ENCODE assay signal across 34 mouse cellular contexts in genomic region chr6:137162481-137162880, GRCm38 (mm10). TPM values are rescaled to one million over a fixed set of nuclear protein-coding genes. Genes with fewer than 3 reads are reported as not detected.
"Had no signal": no experiment of that assay in that cellular context is flagged by ENCODE, and none has a peak within 500 bp of the region (broad histone marks: within the 10 kb centered on the region; RNA-seq: fewer than 3 reads in every experiment).

No protein-coding gene starts in this region.

- ATAC-seq: hindbrain, embryonic 16.5 days; hindbrain, postnatal 0 days; inflammation-experienced regulatory T-cells, adult 6 months had no signal

- DNase-seq: heart, postnatal 10 days; heart, postnatal 14 days; heart, postnatal 4 days; kidney, adult 11 months; kidney, adult 18-20 months; kidney, adult 2 months; kidney, adult 8-10 months; kidney, adult 9 months; kidney, postnatal 10 days; kidney, postnatal 14 days; kidney, postnatal 25 days; kidney, postnatal 36 days; kidney, postnatal 4 days; layer of hippocampus, adult 9-11 months; layer of hippocampus, postnatal 36 days had no signal

- H3K27me3 ChIP-seq: heart, embryonic 12.5 days; heart, embryonic 13.5 days; heart, embryonic 15.5 days; hindbrain, embryonic 15.5 days; intestine, embryonic 15.5 days; kidney, embryonic 15.5 days had no signal

- H3K36me3 ChIP-seq: heart, embryonic 10.5 days; heart, embryonic 12.5 days; heart, embryonic 13.5 days; heart, embryonic 15.5 days; hindbrain, embryonic 10.5 days; hindbrain, embryonic 12.5 days; hindbrain, embryonic 13.5 days; hindbrain, embryonic 15.5 days; kidney, embryonic 15.5 days had no signal

- H3K9ac ChIP-seq: heart, embryonic 12.5 days; heart, embryonic 13.5 days; heart, embryonic 15.5 days; hindbrain, embryonic 12.5 days; hindbrain, embryonic 13.5 days; hindbrain, embryonic 14.5 days; hindbrain, embryonic 15.5 days; intestine, embryonic 15.5 days; kidney, embryonic 15.5 days had no signal

- H3K4me3 ChIP-seq: heart, embryonic 10.5 days; heart, embryonic 12.5 days; heart, embryonic 13.5 days; heart, embryonic 15.5 days; hindbrain, embryonic 10.5 days; hindbrain, embryonic 12.5 days; hindbrain, embryonic 13.5 days; hindbrain, embryonic 15.5 days; intestine, embryonic 15.5 days; kidney, embryonic 15.5 days; layer of hippocampus, adult 2 months; left cerebral cortex, adult 2 months had no signal

- H3K4me2 ChIP-seq: heart, embryonic 11.5 days; heart, embryonic 12.5 days; heart, embryonic 13.5 days; heart, embryonic 15.5 days; hindbrain, embryonic 12.5 days; hindbrain, embryonic 13.5 days; hindbrain, embryonic 14.5 days; hindbrain, embryonic 15.5 days; intestine, embryonic 15.5 days; kidney, embryonic 15.5 days had no signal

- H3K4me1 ChIP-seq: heart, embryonic 12.5 days; heart, embryonic 13.5 days; heart, embryonic 15.5 days; hindbrain, embryonic 12.5 days; hindbrain, embryonic 13.5 days; hindbrain, embryonic 15.5 days had no signal

- H3K27ac ChIP-seq: heart, embryonic 10.5 days; heart, embryonic 13.5 days; heart, embryonic 15.5 days; hindbrain, embryonic 10.5 days; hindbrain, embryonic 12.5 days; hindbrain, embryonic 13.5 days; hindbrain, embryonic 14.5 days; hindbrain, embryonic 15.5 days; hindbrain, postnatal 0 days; kidney, embryonic 15.5 days; kidney, postnatal 0 days; layer of hippocampus, adult 2 months; left cerebral cortex, adult 2 months had no signal

- H3K9me3 ChIP-seq: heart, embryonic 10.5 days; heart, embryonic 12.5 days; heart, embryonic 13.5 days; heart, embryonic 15.5 days; hindbrain, embryonic 10.5 days; hindbrain, embryonic 12.5 days; hindbrain, embryonic 13.5 days; hindbrain, embryonic 15.5 days; intestine, embryonic 15.5 days; kidney, embryonic 15.5 days had no signal

RNA-seq across cellular contexts. Expression of gene Rerg, which starts 7.8 kb away (rescaled TPM):
- total RNA-seq: hematopoietic stem cell, adult 5-6 weeks had no signal
- polyA plus RNA-seq: inflammation-experienced regulatory T-cells, adult 6 months had no signal
